Mouse (Mus musculus) lung, postnatal 0 days (tissue): ENCODE results near the gene Tubb4b.

Experiments
- CTCF ChIP-seq: IDR thresholded peaks from 2 replicates; pipeline ENCODE4 v1.5.1; 2016; ENCODE audit warnings: antibody characterized with exemption, mild to moderate bottlenecking
- EP300 ChIP-seq: IDR thresholded peaks from 2 replicates; pipeline ENCODE4 v1.6.1; 2016; ENCODE audit warnings: antibody characterized with exemption, mild to moderate bottlenecking, control low read depth

DNA sequence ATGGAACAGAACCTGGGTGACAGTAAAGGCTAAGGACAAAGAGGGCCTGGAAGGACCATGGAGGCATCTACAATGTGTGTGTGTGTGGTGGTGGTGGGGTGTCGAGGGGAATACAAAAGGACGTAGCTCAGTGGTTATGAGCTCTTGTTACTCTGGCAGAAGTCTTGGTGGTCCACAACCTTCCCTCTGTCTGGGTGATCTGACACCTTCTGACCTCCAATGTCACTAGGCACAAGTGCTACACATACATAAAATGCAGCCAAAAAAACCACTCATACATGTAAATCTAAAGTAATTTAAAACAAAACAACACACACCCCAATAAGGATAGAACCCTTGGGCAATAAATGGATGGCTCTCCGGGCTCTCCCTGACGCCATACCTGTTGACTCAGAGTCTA is 2.9 kb upstream of the Tubb4b start:
- TF ChIP-seq CTCF (no peak), EP300 (no peak)
